Mouse (Mus musculus) liver, postnatal 0 days (tissue): ENCODE data around the gene Anapc15-ps. TPM values are rescaled to one million over a fixed set of nuclear protein-coding genes. Genes with fewer than 3 reads are reported as not detected.

Experiments
- ATAC-seq: fragments of 200-750 bp; cut with Nextera tagmentation; 2 replicates; pipeline ENCODE4 v1.8.0; 2017; ENCODE audit warnings: mild to moderate bottlenecking, moderate library complexity
- DNase-seq: peaks from one replicate; pipeline ENCODE4 v3.0.0-alpha.2; 2016
- H3K27ac ChIP-seq: fragments of 300-500 bp; sonication (generic); 2 replicates; pipeline ENCODE4 v1.5.1; 2014; ENCODE audit warnings: antibody characterized with exemption, moderate library complexity, mild to moderate bottlenecking, low read depth
- H3K27me3 ChIP-seq: fragments of 300-500 bp; sonication (generic); 2 replicates; pipeline ENCODE4 v1.6.1; 2014; ENCODE audit warnings: low read length, control low read depth, mixed read lengths; ENCODE audit not compliant: insufficient read depth
- H3K36me3 ChIP-seq: fragments of 300-500 bp; sonication (generic); replicated peaks from 2 replicates; pipeline ENCODE4 v1.6.1; 2014; ENCODE audit warnings: mild to moderate bottlenecking, control low read depth, low read length, moderate library complexity, mixed read lengths; ENCODE audit not compliant: insufficient read depth
- H3K4me1 ChIP-seq: fragments of 300-500 bp; sonication (generic); 2 replicates; pipeline ENCODE4 v1.6.1; 2014; ENCODE audit warnings: antibody characterized with exemption, mild to moderate bottlenecking, control low read depth; ENCODE audit not compliant: insufficient read depth
- H3K4me2 ChIP-seq: fragments of 300-500 bp; sonication (generic); 2 replicates; pipeline ENCODE4 v1.6.1; 2014; ENCODE audit warnings: low read depth, mild to moderate bottlenecking, low read length, moderate library complexity, mixed read lengths
- H3K4me3 ChIP-seq: fragments of 300-500 bp; sonication (generic); 2 replicates; pipeline ENCODE4 v1.5.1; 2014; ENCODE audit warnings: low read depth, low read length
- H3K9ac ChIP-seq: fragments of 300-500 bp; sonication (generic); replicated peaks from 2 replicates; pipeline ENCODE4 v1.6.1; 2014; ENCODE audit warnings: mild to moderate bottlenecking, moderate library complexity
- H3K9me3 ChIP-seq: fragments of 300-500 bp; sonication (generic); 2 replicates; pipeline ENCODE4 v1.6.1; 2016; ENCODE audit warnings: mild to moderate bottlenecking, control low read depth, low read length, mixed read lengths
- CTCF ChIP-seq: sonication (generic); IDR thresholded peaks from 2 replicates; pipeline ENCODE4 v1.5.1; 2016; ENCODE audit warnings: antibody characterized with exemption, low read depth
- EP300 ChIP-seq: IDR thresholded peaks from 2 replicates; pipeline ENCODE4 v1.6.1; 2016; ENCODE audit warnings: antibody characterized with exemption, low read depth, mild to moderate bottlenecking
- WGBS: fragments of 180-500 bp; shearing (Covaris S2); extraction: QIAGEN DNeasy Blood & Tissue Kit; methylation state at CpG from one replicate; pipeline ENCODE4 v1.1.7; 2014; ENCODE audit not compliant: insufficient replicate concordance; 5-methylcytosine and 5-hydroxymethylcytosine counted together
- polyA plus RNA-seq: library from polyadenylated mRNA; unstranded; fragments of >200 nt; fragmentation: Nextera tagmentation; extraction: Ambion mirVana; gene quantifications from 2 replicates; pipeline ENCODE4 v1.2.1, GENCODE M21; 2015

The Anapc15-ps gene
- polyA plus RNA-seq, 1 experiment from 2014 or later: not detected

DNA sequence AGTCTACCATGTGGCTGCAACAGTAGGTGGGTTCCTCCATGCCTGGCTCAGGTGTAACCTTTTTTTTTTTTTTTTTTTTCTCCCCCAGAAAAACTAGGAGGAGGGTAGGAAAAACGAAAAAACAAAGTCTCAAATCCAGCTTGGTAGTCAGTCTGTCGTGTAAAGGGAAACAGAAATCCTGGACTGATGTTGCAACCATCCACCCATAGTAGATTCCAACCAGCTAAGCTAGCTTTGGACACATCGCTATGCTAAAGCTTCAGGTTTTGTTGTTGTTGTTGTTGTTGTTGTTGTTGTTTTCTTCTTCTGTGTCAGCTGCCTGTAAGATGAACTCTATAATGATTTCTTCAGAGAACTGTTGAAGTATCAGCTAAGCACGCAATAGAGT is 49.7 kb downstream of the Anapc15-ps start:
- H3K4me1 ChIP-seq: peaks cover 5% of the 10 kb centered on the region; the same call in 1 of the 2 replicates
- 63% methylated on average over 4 of the region's 4 CpGs for WGBS
- no peaks in the 10 kb centered on the region for H3K27me3 ChIP-seq
- ATAC-seq (peak; percentile 75), DNase-seq (no peak)
- peak overlapping the region; percentile 78 for H3K27ac ChIP-seq
- no peaks in the 10 kb centered on the region for H3K9me3 ChIP-seq
- no peak overlapping the region for H3K9ac ChIP-seq
- H3K4me2 ChIP-seq: no peak overlapping the region
- no peak for TF ChIP-seq CTCF
- no peak for TF ChIP-seq EP300
- H3K36me3 ChIP-seq: no peaks in the 10 kb centered on the region
- no peak overlapping the region for H3K4me3 ChIP-seq

Other genes with a start within 250 kb of the Anapc15-ps start
- gene Mrpl42, start 171.5 kb downstream of the Anapc15-ps start, polyA plus RNA-seq: 163 and 168 TPM in 2 replicates
- gene Ube2n, start 158.3 kb downstream of the Anapc15-ps start, polyA plus RNA-seq: 92.7 and 94.2 TPM in 2 replicates
- 52.9 and 56.7 TPM in 2 replicates for gene Nudt4, start 109.3 kb downstream of the Anapc15-ps start, polyA plus RNA-seq
- 1.2 and 1.4 TPM in 2 replicates for gene Gm33543, start 169.5 kb upstream of the Anapc15-ps start, polyA plus RNA-seq